Mouse (Mus musculus): ENCODE results near the gene Zfp354b. TPM values are rescaled to one million over a fixed set of nuclear protein-coding genes. Genes with fewer than 3 reads are reported as not detected.

The Zfp354b gene
- total RNA-seq, 4 experiments from 2014 or later, result 1.6 to 2.3 (median 2.2) TPM

- DNase-seq (ENCODE audit: low spot score in 2 of 2), result no peak
Measured at GRCm38 (mm10) chr11:50886231-50886932, 45.1 kb downstream of the Zfp354b start.

- no peak for DNase-seq (ENCODE audit: low spot score in 2 of 2)
Measured at GRCm38 (mm10) chr11:50883756-50884155, 47.7 kb downstream of the Zfp354b start.

- no peak for DNase-seq (ENCODE audit: low spot score in 2 of 2)
Measured at GRCm38 (mm10) chr11:50878641-50879040, 52.8 kb downstream of the Zfp354b start.

Other genes with a start within 250 kb of the Zfp354b start
- 1 to 10 TPM; 3.1 to 4.4 (median 3.6) TPM for gene Zfp354c, start 103.9 kb downstream of the Zfp354b start, total RNA-seq (2022)
- 1 to 10 TPM; 2.1 to 2.4 (median 2.2) TPM for gene Zfp879, start 90.1 kb downstream of the Zfp354b start, total RNA-seq (2022)
- not detected for gene Grm6, start 80.9 kb downstream of the Zfp354b start, total RNA-seq (2022)
- 1 to 10 TPM; 1.8 to 2.1 (median 1.9) TPM for gene Zfp454, start 44.0 kb downstream of the Zfp354b start, total RNA-seq (2022)
- gene Zfp2, start 15.5 kb downstream of the Zfp354b start, total RNA-seq (2022), result 1 to 10 TPM; 3.8 to 4.8 (median 4.2) TPM
- not detected for gene 4933414I15Rik, start 12.1 kb upstream of the Zfp354b start, total RNA-seq (2022)
- not detected for gene Prop1, start 22.1 kb upstream of the Zfp354b start, total RNA-seq (2022)
- not detected for gene Olfr1378, start 34.9 kb upstream of the Zfp354b start, total RNA-seq (2022)
- not detected for gene Olfr1377, start 50.3 kb upstream of the Zfp354b start, total RNA-seq (2022)
- gene Olfr51, start 72.0 kb upstream of the Zfp354b start, total RNA-seq (2022), result not detected
- not detected for gene Olfr54, start 82.6 kb upstream of the Zfp354b start, total RNA-seq (2022)
- not detected for gene Olfr1375, start 116.5 kb upstream of the Zfp354b start, total RNA-seq (2022)
- 1 to 10 TPM; 3.3 to 4.7 (median 3.5) TPM for gene Zfp354a, start 127.6 kb upstream of the Zfp354b start, total RNA-seq (2022)

All from gastrocnemius, adult 8-10 months (tissue).